Mouse (Mus musculus) right cerebral cortex, postnatal 10 days (tissue): ENCODE data around the gene Bub1b.
"Not testable (repeated sequence)": the region's sequence is repeated elsewhere in the genome, so short reads cannot be mapped to it uniquely, and the experiment has no call there.

ENCODE experiments used
- DNase-seq, 2 experiments: peaks; one replicate each; pipeline ENCODE4 v3.0.0; 2021; ENCODE audit warnings: low spot score in 2 of 2

Gene Bub1b

GRCm38 (mm10) chr2:118618013-118618412, 20.0 kb downstream of the Bub1b start:
- DNase-seq: no peak

- no peak for DNase-seq
Measured at GRCm38 (mm10) chr2:118620101-118620500, 22.1 kb downstream of the Bub1b start.

GRCm38 (mm10) chr2:118620608-118621007, 22.6 kb downstream of the Bub1b start:
- DNase-seq: no peak

GRCm38 (mm10) chr2:118629276-118629675, 31.3 kb downstream of the Bub1b start:
- DNase-seq: peak; percentile 33 to 40

GRCm38 (mm10) chr2:118633441-118633840, 35.4 kb downstream of the Bub1b start:
- DNase-seq: no peak

- no peak for DNase-seq
Measured at GRCm38 (mm10) chr2:118637258-118637657, 39.2 kb downstream of the Bub1b start.

GRCm38 (mm10) chr2:118637888-118638526, 40.0 kb downstream of the Bub1b start:
- DNase-seq: peak; percentile 70 to 81

GRCm38 (mm10) chr2:118638686-118639085, 40.7 kb downstream of the Bub1b start:
- no peak for DNase-seq

- no peak for DNase-seq
Measured at GRCm38 (mm10) chr2:118641147-118641546, 43.1 kb downstream of the Bub1b start.

GRCm38 (mm10) chr2:118642431-118642830, 44.4 kb downstream of the Bub1b start:
- DNase-seq: no peak

- no peak for DNase-seq
Measured at GRCm38 (mm10) chr2:118642942-118643341, 44.9 kb downstream of the Bub1b start.

GRCm38 (mm10) chr2:118646665-118647064, 48.7 kb downstream of the Bub1b start:
- peak; percentile 53 to 59 for DNase-seq

- DNase-seq: not testable (repeated sequence)
Measured at GRCm38 (mm10) chr2:118650697-118651096, 52.7 kb downstream of the Bub1b start.

GRCm38 (mm10) chr2:118656688-118657281, 58.8 kb downstream of the Bub1b start:
- DNase-seq: no peak

GRCm38 (mm10) chr2:118658457-118658856, 60.4 kb downstream of the Bub1b start:
- DNase-seq: no peak

GRCm38 (mm10) chr2:118659077-118659476, 61.1 kb downstream of the Bub1b start:
- DNase-seq: peak in 1 of 2 experiments; percentile 56

GRCm38 (mm10) chr2:118659493-118659892, 61.5 kb downstream of the Bub1b start:
- no peak for DNase-seq

- peak; percentile 46 to 67 for DNase-seq
Measured at GRCm38 (mm10) chr2:118659998-118660452, 62.0 kb downstream of the Bub1b start.

GRCm38 (mm10) chr2:118661891-118662290, 63.9 kb downstream of the Bub1b start:
- no peak for DNase-seq

GRCm38 (mm10) chr2:118662902-118663803, 65.1 kb downstream of the Bub1b start, which contains the start of gene Pak6:
Gene Pak6 (plus strand): TSS chr2:118663303.
- DNase-seq: peak; percentile 83 to 91

GRCm38 (mm10) chr2:118663804-118664766, 66.1 kb downstream of the Bub1b start:
- peak; percentile 55 to 63 for DNase-seq
